Mouse (Mus musculus): ENCODE data around the gene Eya2. TPM values are rescaled to one million over a fixed set of nuclear protein-coding genes. Genes with fewer than 3 reads are reported as not detected.

Eya2 gene
- polyA plus RNA-seq, 1 experiment from 2014 or later, result 7.8 TPM

GRCm38 (mm10) chr2:165736297-165736696 is 141.5 kb downstream of the Eya2 start:
- no peaks in the 10 kb centered on the region for H3K27me3 ChIP-seq (ENCODE audit: control insufficient read depth, insufficient read depth, low read length)
- ATAC-seq (ENCODE audit: insufficient read depth, low FRiP score), result no peak
- H3K9ac ChIP-seq (ENCODE audit: low read length), result no peak overlapping the region
- H3K36me3 ChIP-seq (ENCODE audit: control insufficient read depth, insufficient read depth, low read length), result no peaks in the 10 kb centered on the region
- H3K27ac ChIP-seq (ENCODE audit: low read length), result no peak overlapping the region
- H3K9me3 ChIP-seq (replicated peaks; ENCODE audit: control insufficient read depth, low read length), result no peaks in the 10 kb centered on the region
- no peak overlapping the region for H3K4me3 ChIP-seq (replicated peaks; ENCODE audit: low read length)
- peaks cover 8% of the 10 kb centered on the region for H3K4me1 ChIP-seq (ENCODE audit: control insufficient read depth, insufficient read depth, low read length)
- no peak overlapping the region for H3K4me2 ChIP-seq (ENCODE audit: low read depth, low read length)
- 24% methylated on average over 2 of the region's 2 CpGs for WGBS

- no peak for ATAC-seq (ENCODE audit: insufficient read depth, low FRiP score)
- Histone ChIP-seq H3K27ac (ENCODE audit: low read length) (no peak overlapping the region), H3K4me3 (replicated peaks; ENCODE audit: low read length) (no peak overlapping the region), H3K4me1 (ENCODE audit: control insufficient read depth, insufficient read depth, low read length) (peaks cover 12% of the 10 kb centered on the region), H3K9ac (ENCODE audit: low read length) (no peak overlapping the region), H3K4me2 (ENCODE audit: low read depth, low read length) (no peak overlapping the region), H3K9me3 (replicated peaks; ENCODE audit: control insufficient read depth, low read length) (no peaks in the 10 kb centered on the region), H3K27me3 (ENCODE audit: control insufficient read depth, insufficient read depth, low read length) (no peaks in the 10 kb centered on the region), H3K36me3 (ENCODE audit: control insufficient read depth, insufficient read depth, low read length) (no peaks in the 10 kb centered on the region)
- WGBS, result 47% methylated on average over 5 of the region's 5 CpGs
Observed at GRCm38 (mm10) chr2:165740381-165740780, 145.5 kb downstream of the Eya2 start.

- 12% methylated on average over 9 of the region's 9 CpGs for WGBS
- Histone ChIP-seq H3K27me3 (ENCODE audit: control insufficient read depth, insufficient read depth, low read length) (no peaks in the 10 kb centered on the region; the same call in 1 of the 2 replicates), H3K4me3 (replicated peaks; ENCODE audit: low read length) (no peak overlapping the region), H3K27ac (ENCODE audit: low read length) (peak overlapping the region; percentile 33; the same call in 1 of the 2 replicates), H3K9ac (ENCODE audit: low read length) (no peak overlapping the region), H3K36me3 (ENCODE audit: control insufficient read depth, insufficient read depth, low read length) (no peaks in the 10 kb centered on the region), H3K4me2 (ENCODE audit: low read depth, low read length) (no peak overlapping the region), H3K4me1 (ENCODE audit: control insufficient read depth, insufficient read depth, low read length) (peaks cover 12% of the 10 kb centered on the region), H3K9me3 (replicated peaks; ENCODE audit: control insufficient read depth, low read length) (no peaks in the 10 kb centered on the region)
- ATAC-seq (ENCODE audit: insufficient read depth, low FRiP score), result 0 out of 2 replicates have a peak, but pooled peaks have one; percentile 45
Observed at GRCm38 (mm10) chr2:165740982-165741381, 146.2 kb downstream of the Eya2 start.

GRCm38 (mm10) chr2:165741526-165742050 is 146.8 kb downstream of the Eya2 start:
- H3K36me3 ChIP-seq (ENCODE audit: control insufficient read depth, insufficient read depth, low read length), result no peaks in the 10 kb centered on the region
- H3K9me3 ChIP-seq (replicated peaks; ENCODE audit: control insufficient read depth, low read length), result no peaks in the 10 kb centered on the region
- no peak overlapping the region for H3K9ac ChIP-seq (ENCODE audit: low read length)
- H3K4me1 ChIP-seq (ENCODE audit: control insufficient read depth, insufficient read depth, low read length), result peaks cover 12% of the 10 kb centered on the region
- 26% methylated on average over 11 of the region's 11 CpGs for WGBS
- ATAC-seq (ENCODE audit: insufficient read depth, low FRiP score), result no peak
- no peaks in the 10 kb centered on the region; the same call in 1 of the 2 replicates for H3K27me3 ChIP-seq (ENCODE audit: control insufficient read depth, insufficient read depth, low read length)
- no peak overlapping the region for H3K4me3 ChIP-seq (replicated peaks; ENCODE audit: low read length)
- peak overlapping the region; percentile 33; the same call in 1 of the 2 replicates for H3K27ac ChIP-seq (ENCODE audit: low read length)
- H3K4me2 ChIP-seq (ENCODE audit: low read depth, low read length), result no peak overlapping the region

- Histone ChIP-seq H3K4me1 (ENCODE audit: control insufficient read depth, insufficient read depth, low read length) (peaks cover 12% of the 10 kb centered on the region), H3K4me3 (replicated peaks; ENCODE audit: low read length) (no peak overlapping the region), H3K9ac (ENCODE audit: low read length) (no peak overlapping the region), H3K4me2 (ENCODE audit: low read depth, low read length) (no peak overlapping the region), H3K9me3 (replicated peaks; ENCODE audit: control insufficient read depth, low read length) (no peaks in the 10 kb centered on the region), H3K27me3 (ENCODE audit: control insufficient read depth, insufficient read depth, low read length) (no peaks in the 10 kb centered on the region; the same call in 1 of the 2 replicates), H3K36me3 (ENCODE audit: control insufficient read depth, insufficient read depth, low read length) (no peaks in the 10 kb centered on the region), H3K27ac (ENCODE audit: low read length) (no peak overlapping the region)
- ATAC-seq (ENCODE audit: insufficient read depth, low FRiP score), result no peak
- 38% methylated on average over 21 of the region's 21 CpGs for WGBS
Observed at GRCm38 (mm10) chr2:165742210-165742786, 147.5 kb downstream of the Eya2 start.

- H3K4me1 ChIP-seq (ENCODE audit: control insufficient read depth, insufficient read depth, low read length), result peaks cover 12% of the 10 kb centered on the region
- no peaks in the 10 kb centered on the region for H3K36me3 ChIP-seq (ENCODE audit: control insufficient read depth, insufficient read depth, low read length)
- H3K27ac ChIP-seq (ENCODE audit: low read length), result no peak overlapping the region
- no peaks in the 10 kb centered on the region for H3K9me3 ChIP-seq (replicated peaks; ENCODE audit: control insufficient read depth, low read length)
- H3K4me3 ChIP-seq (replicated peaks; ENCODE audit: low read length), result no peak overlapping the region
- no peak for ATAC-seq (ENCODE audit: insufficient read depth, low FRiP score)
- 72% methylated on average over 18 of the region's 18 CpGs for WGBS
- no peaks in the 10 kb centered on the region; the same call in 1 of the 2 replicates for H3K27me3 ChIP-seq (ENCODE audit: control insufficient read depth, insufficient read depth, low read length)
- no peak overlapping the region for H3K9ac ChIP-seq (ENCODE audit: low read length)
- no peak overlapping the region for H3K4me2 ChIP-seq (ENCODE audit: low read depth, low read length)
Observed at GRCm38 (mm10) chr2:165745306-165746098, 150.7 kb downstream of the Eya2 start.

- 56% methylated on average over 7 of the region's 7 CpGs for WGBS
- no peaks in the 10 kb centered on the region for H3K4me1 ChIP-seq (ENCODE audit: control insufficient read depth, insufficient read depth, low read length)
- no peak overlapping the region for H3K4me2 ChIP-seq (ENCODE audit: low read depth, low read length)
- ATAC-seq (ENCODE audit: insufficient read depth, low FRiP score), result no peak
- no peaks in the 10 kb centered on the region for H3K9me3 ChIP-seq (replicated peaks; ENCODE audit: control insufficient read depth, low read length)
- H3K4me3 ChIP-seq (replicated peaks; ENCODE audit: low read length), result no peak overlapping the region
- no peaks in the 10 kb centered on the region; the same call in 1 of the 2 replicates for H3K27me3 ChIP-seq (ENCODE audit: control insufficient read depth, insufficient read depth, low read length)
- H3K27ac ChIP-seq (ENCODE audit: low read length), result no peak overlapping the region
- no peaks in the 10 kb centered on the region for H3K36me3 ChIP-seq (ENCODE audit: control insufficient read depth, insufficient read depth, low read length)
- no peak overlapping the region for H3K9ac ChIP-seq (ENCODE audit: low read length)
Observed at GRCm38 (mm10) chr2:165747975-165748374, 153.1 kb downstream of the Eya2 start.

GRCm38 (mm10) chr2:165748426-165748825 is 153.6 kb downstream of the Eya2 start:
- Histone ChIP-seq H3K36me3 (ENCODE audit: control insufficient read depth, insufficient read depth, low read length) (no peaks in the 10 kb centered on the region), H3K4me1 (ENCODE audit: control insufficient read depth, insufficient read depth, low read length) (no peaks in the 10 kb centered on the region), H3K27ac (ENCODE audit: low read length) (no peak overlapping the region), H3K4me3 (replicated peaks; ENCODE audit: low read length) (no peak overlapping the region), H3K4me2 (ENCODE audit: low read depth, low read length) (no peak overlapping the region), H3K27me3 (ENCODE audit: control insufficient read depth, insufficient read depth, low read length) (no peaks in the 10 kb centered on the region; the same call in 1 of the 2 replicates), H3K9ac (ENCODE audit: low read length) (no peak overlapping the region), H3K9me3 (replicated peaks; ENCODE audit: control insufficient read depth, low read length) (no peaks in the 10 kb centered on the region)
- no peak for ATAC-seq (ENCODE audit: insufficient read depth, low FRiP score)
- 22% methylated on average over 11 of the region's 11 CpGs for WGBS

GRCm38 (mm10) chr2:165751068-165751467 is 156.2 kb downstream of the Eya2 start:
- Histone ChIP-seq H3K4me1 (ENCODE audit: control insufficient read depth, insufficient read depth, low read length) (no peaks in the 10 kb centered on the region), H3K36me3 (ENCODE audit: control insufficient read depth, insufficient read depth, low read length) (no peaks in the 10 kb centered on the region), H3K27me3 (ENCODE audit: control insufficient read depth, insufficient read depth, low read length) (no peaks in the 10 kb centered on the region), H3K9ac (ENCODE audit: low read length) (no peak overlapping the region), H3K4me3 (replicated peaks; ENCODE audit: low read length) (no peak overlapping the region), H3K27ac (ENCODE audit: low read length) (no peak overlapping the region), H3K9me3 (replicated peaks; ENCODE audit: control insufficient read depth, low read length) (no peaks in the 10 kb centered on the region), H3K4me2 (ENCODE audit: low read depth, low read length) (no peak overlapping the region)
- 30% methylated on average over 7 of the region's 7 CpGs for WGBS
- no peak; the same call in 1 of the 2 replicates for ATAC-seq (ENCODE audit: insufficient read depth, low FRiP score)

All from stomach, embryonic 16.5 days (tissue).